Mouse (Mus musculus) lung, postnatal 0 days (tissue): ENCODE measurements around the gene Col6a6. TPM values are rescaled to one million over a fixed set of nuclear protein-coding genes. Genes with fewer than 3 reads are reported as not detected.

ENCODE experiments used
- ATAC-seq: fragments of 200-750 bp; cut with Nextera tagmentation; 2 replicates; pipeline ENCODE4 v1.8.0; 2017; ENCODE audit warnings: moderate library complexity
- DNase-seq: peaks from one replicate; pipeline ENCODE4 v3.0.0-alpha.2; 2016; ENCODE audit warnings: low spot score
- H3K27ac ChIP-seq: fragments of 300-500 bp; sonication (generic); 2 replicates; pipeline ENCODE4 v1.5.1; 2014; ENCODE audit warnings: antibody characterized with exemption, mild to moderate bottlenecking, low read length, mixed read lengths
- H3K27me3 ChIP-seq: fragments of 300-500 bp; sonication (generic); replicated peaks from 2 replicates; pipeline ENCODE4 v1.6.1; 2014; ENCODE audit warnings: low read length, mixed read lengths; ENCODE audit not compliant: insufficient read depth
- H3K36me3 ChIP-seq: fragments of 300-500 bp; sonication (generic); 2 replicates; pipeline ENCODE4 v1.6.1; 2014; ENCODE audit warnings: low read length, mixed read lengths; ENCODE audit not compliant: insufficient read depth
- H3K4me1 ChIP-seq: fragments of 300-500 bp; sonication (generic); 2 replicates; pipeline ENCODE4 v1.6.1; 2014; ENCODE audit warnings: antibody characterized with exemption, low read depth, low read length, mixed read lengths; ENCODE audit not compliant: insufficient read depth
- H3K4me2 ChIP-seq: fragments of 300-500 bp; sonication (generic); replicated peaks from 2 replicates; pipeline ENCODE4 v1.6.1; 2014; ENCODE audit warnings: low read depth, mild to moderate bottlenecking, low read length, moderate library complexity, mixed read lengths
- H3K4me3 ChIP-seq: fragments of 300-500 bp; sonication (generic); 2 replicates; pipeline ENCODE4 v1.5.1; 2014; ENCODE audit warnings: low read depth, low read length
- H3K9ac ChIP-seq: fragments of 300-500 bp; sonication (generic); replicated peaks from 2 replicates; pipeline ENCODE4 v1.6.1; 2014; ENCODE audit warnings: low read depth, mild to moderate bottlenecking
- H3K9me3 ChIP-seq: fragments of 300-500 bp; sonication (generic); 2 replicates; pipeline ENCODE4 v1.6.1; 2016; ENCODE audit warnings: low read length, mixed read lengths
- CTCF ChIP-seq: IDR thresholded peaks from 2 replicates; pipeline ENCODE4 v1.5.1; 2016; ENCODE audit warnings: antibody characterized with exemption, mild to moderate bottlenecking
- EP300 ChIP-seq: IDR thresholded peaks from 2 replicates; pipeline ENCODE4 v1.6.1; 2016; ENCODE audit warnings: antibody characterized with exemption, mild to moderate bottlenecking, control low read depth
- WGBS: fragments of 180-500 bp; shearing (Covaris S2); extraction: QIAGEN DNeasy Blood & Tissue Kit; methylation state at CpG from one replicate; pipeline ENCODE4 v1.1.7; 2014; 5-methylcytosine and 5-hydroxymethylcytosine counted together
- polyA plus RNA-seq: library from polyadenylated mRNA; unstranded; fragments of >200 nt; fragmentation: Nextera tagmentation; extraction: Ambion mirVana; gene quantifications from 2 replicates; pipeline ENCODE4 v1.2.1, GENCODE M21; 2015

Col6a6 gene
- polyA plus RNA-seq, 1 experiment from 2014 or later: 0.07 TPM

DNA sequence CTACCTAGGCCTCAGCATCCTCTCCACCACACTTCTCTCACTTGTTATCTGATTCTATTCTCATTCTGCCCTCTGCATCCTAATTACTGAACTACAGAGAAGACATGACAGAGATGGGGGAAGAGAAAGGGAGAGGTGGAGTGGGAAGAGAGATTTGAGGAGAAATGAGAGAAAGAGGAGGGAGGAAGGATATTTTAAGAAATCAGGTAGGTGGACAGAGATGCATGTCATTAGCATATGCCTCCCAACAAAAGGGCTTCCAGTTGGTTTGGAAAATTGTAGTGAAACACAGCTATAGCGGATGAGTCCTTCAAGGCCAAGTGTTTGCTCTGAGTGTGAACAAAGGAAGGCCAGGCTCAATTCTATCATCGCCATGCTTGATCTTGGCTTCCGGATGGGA is 115.9 kb downstream of the Col6a6 start:
- H3K27me3 ChIP-seq: no peaks in the 10 kb centered on the region
- no peak for DNase-seq
- no peaks in the 10 kb centered on the region for H3K9me3 ChIP-seq
- no peak for TF ChIP-seq EP300
- TF ChIP-seq CTCF: no peak
- no peak overlapping the region for H3K4me3 ChIP-seq
- no peak overlapping the region for H3K9ac ChIP-seq
- no peak for ATAC-seq
- H3K4me2 ChIP-seq: no peak overlapping the region
- no peaks in the 10 kb centered on the region for H3K4me1 ChIP-seq
- WGBS: 88% methylated on average over 3 of the region's 3 CpGs
- H3K36me3 ChIP-seq: no peaks in the 10 kb centered on the region
- no peak overlapping the region for H3K27ac ChIP-seq

GRCm38 (mm10) chr9:105705011-105705410 is 122.9 kb downstream of the Col6a6 start:
- TF ChIP-seq CTCF (no peak), EP300 (no peak)
- no peak overlapping the region for H3K4me3 ChIP-seq
- ATAC-seq (no peak), DNase-seq (no peak)
- H3K36me3 ChIP-seq: no peaks in the 10 kb centered on the region
- H3K27me3 ChIP-seq: no peaks in the 10 kb centered on the region
- no peaks in the 10 kb centered on the region for H3K9me3 ChIP-seq
- no peak overlapping the region for H3K4me2 ChIP-seq
- WGBS: 100% methylated on average over 1 of the region's 1 CpGs
- H3K27ac ChIP-seq: no peak overlapping the region
- H3K4me1 ChIP-seq: no peaks in the 10 kb centered on the region
- no peak overlapping the region for H3K9ac ChIP-seq

DNA sequence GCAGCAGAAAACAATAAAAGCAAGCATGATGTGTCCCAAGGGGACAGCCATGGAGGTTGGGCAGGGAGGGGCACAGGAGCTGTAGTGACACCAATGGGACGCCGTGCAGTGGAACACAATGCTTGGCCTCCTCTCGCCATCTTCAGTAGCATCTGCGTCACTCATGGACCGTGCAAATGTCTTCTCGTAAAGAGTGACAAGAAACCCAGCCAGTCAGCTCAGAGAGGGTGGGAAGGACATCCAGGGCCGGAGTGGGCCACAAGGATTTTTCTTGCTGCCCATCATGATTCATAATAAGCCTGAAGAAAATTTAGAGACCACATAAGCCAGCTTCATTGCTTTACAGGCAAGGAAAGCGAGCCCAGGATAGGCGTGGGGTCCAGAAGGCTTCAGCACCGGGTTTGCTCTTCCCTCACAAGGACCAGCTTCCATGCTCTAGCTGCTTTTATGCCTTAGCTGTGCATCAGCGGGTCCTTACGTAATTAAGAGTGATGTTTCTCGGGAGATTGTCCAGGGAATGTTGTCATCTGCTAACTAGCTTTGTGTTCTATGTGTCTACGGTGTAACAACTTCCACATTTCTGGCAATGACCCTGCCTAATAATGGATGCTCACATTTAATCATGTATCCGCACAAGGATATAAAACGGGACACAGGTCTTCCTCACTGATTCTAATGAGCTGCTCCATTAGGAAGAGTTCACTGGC is 123.6 kb downstream of the Col6a6 start:
- 88% methylated on average over 16 of the region's 16 CpGs for WGBS
- H3K4me1 ChIP-seq: no peaks in the 10 kb centered on the region
- DNase-seq (no peak), ATAC-seq (no peak)
- H3K9ac ChIP-seq: no peak overlapping the region
- H3K27ac ChIP-seq: no peak overlapping the region
- H3K27me3 ChIP-seq: no peaks in the 10 kb centered on the region
- no peak overlapping the region for H3K4me3 ChIP-seq
- H3K4me2 ChIP-seq: no peak overlapping the region
- no peaks in the 10 kb centered on the region for H3K36me3 ChIP-seq
- no peaks in the 10 kb centered on the region for H3K9me3 ChIP-seq
- no peak for TF ChIP-seq CTCF
- no peak for TF ChIP-seq EP300

DNA sequence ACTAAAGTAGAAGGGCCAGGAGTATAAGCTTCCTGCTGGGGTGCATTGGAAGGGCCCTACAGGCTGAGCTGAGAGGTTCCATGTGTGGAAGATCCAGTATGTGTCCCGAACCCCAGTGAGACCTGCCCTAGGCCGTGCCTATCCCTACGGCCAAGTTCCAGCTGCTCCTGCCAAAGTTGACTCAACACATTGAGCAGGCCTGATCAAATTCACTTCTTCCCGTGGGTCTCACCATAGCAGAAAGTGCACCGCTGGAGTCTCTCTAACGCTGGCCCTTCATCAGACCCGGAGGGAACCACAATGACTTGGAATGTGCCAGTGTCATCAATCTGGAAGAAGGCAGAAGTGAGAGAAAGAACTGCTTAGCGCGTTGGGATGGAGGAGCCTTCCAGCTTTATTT is 126.0 kb downstream of the Col6a6 start:
- ATAC-seq (no peak), DNase-seq (no peak)
- Histone ChIP-seq H3K4me3 (no peak overlapping the region), H3K27me3 (no peaks in the 10 kb centered on the region), H3K9ac (no peak overlapping the region), H3K27ac (no peak overlapping the region), H3K36me3 (no peaks in the 10 kb centered on the region), H3K4me2 (no peak overlapping the region), H3K4me1 (no peaks in the 10 kb centered on the region), H3K9me3 (no peaks in the 10 kb centered on the region)
- TF ChIP-seq CTCF: no peak
- TF ChIP-seq EP300: no peak
- 54% methylated on average over 9 of the region's 9 CpGs for WGBS

DNA sequence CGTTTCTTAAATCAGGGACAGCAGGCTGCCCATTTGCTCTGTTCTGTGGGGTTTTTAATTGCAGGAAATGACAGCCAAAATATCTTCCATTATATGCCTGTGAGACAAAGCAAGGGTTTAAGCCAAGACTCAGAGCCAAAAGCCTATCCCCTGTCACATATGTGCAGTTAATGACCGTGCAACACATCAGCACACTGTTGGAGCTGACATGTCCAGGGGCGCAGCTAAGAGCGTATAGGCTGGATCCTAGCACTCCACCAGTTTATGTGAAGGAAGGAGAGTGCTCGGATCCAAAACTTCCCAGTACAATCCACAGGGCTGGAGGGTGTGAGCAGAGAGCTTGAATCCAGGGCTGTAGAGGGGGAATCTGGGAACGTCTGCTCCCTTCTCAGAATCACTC is 127.3 kb downstream of the Col6a6 start:
- Histone ChIP-seq H3K4me3 (no peak overlapping the region), H3K4me1 (no peaks in the 10 kb centered on the region), H3K27me3 (no peaks in the 10 kb centered on the region), H3K4me2 (no peak overlapping the region), H3K36me3 (no peaks in the 10 kb centered on the region), H3K9ac (no peak overlapping the region), H3K9me3 (no peaks in the 10 kb centered on the region), H3K27ac (no peak overlapping the region)
- ATAC-seq (no peak), DNase-seq (no peak)
- TF ChIP-seq CTCF (no peak), EP300 (no peak)
- 63% methylated on average over 6 of the region's 6 CpGs for WGBS

GRCm38 (mm10) chr9:105697764-105698396 is 130.1 kb downstream of the Col6a6 start:
- H3K9ac ChIP-seq: no peak overlapping the region
- H3K4me1 ChIP-seq: no peaks in the 10 kb centered on the region
- ATAC-seq (peak; percentile 56), DNase-seq (peak; percentile 70)
- H3K4me3 ChIP-seq: no peak overlapping the region
- no peaks in the 10 kb centered on the region for H3K9me3 ChIP-seq
- 41% methylated on average over 9 of the region's 9 CpGs for WGBS
- no peak overlapping the region for H3K27ac ChIP-seq
- no peak overlapping the region for H3K4me2 ChIP-seq
- no peaks in the 10 kb centered on the region for H3K27me3 ChIP-seq
- H3K36me3 ChIP-seq: no peaks in the 10 kb centered on the region
- TF ChIP-seq EP300: no peak
- TF ChIP-seq CTCF: no peak
